Mouse (Mus musculus): Measurements from ENCODE around the gene Pgap2.

Gene Pgap2

GRCm38 (mm10) chr7:102239591-102239990, 29.6 kb downstream of the Pgap2 start:
- DNase-seq (ENCODE audit: low read depth, low spot score), result no peak

- DNase-seq (ENCODE audit: low read depth, low spot score), result no peak
Observed at GRCm38 (mm10) chr7:102242371-102242770, 32.4 kb downstream of the Pgap2 start.

GRCm38 (mm10) chr7:102242917-102243316, 32.9 kb downstream of the Pgap2 start:
- no peak for DNase-seq (ENCODE audit: low read depth, low spot score)

- DNase-seq (ENCODE audit: low read depth, low spot score), result no peak
Observed at GRCm38 (mm10) chr7:102243870-102244269, 33.9 kb downstream of the Pgap2 start.

- no peak for DNase-seq (ENCODE audit: low read depth, low spot score)
Observed at GRCm38 (mm10) chr7:102244782-102245535, 35.0 kb downstream of the Pgap2 start.

GRCm38 (mm10) chr7:102245775-102246174, 35.8 kb downstream of the Pgap2 start:
- no peak for DNase-seq (ENCODE audit: low read depth, low spot score)

- DNase-seq (ENCODE audit: low read depth, low spot score), result no peak
Observed at GRCm38 (mm10) chr7:102246265-102246664, 36.3 kb downstream of the Pgap2 start.

GRCm38 (mm10) chr7:102246956-102247797, 37.2 kb downstream of the Pgap2 start:
- no peak for DNase-seq (ENCODE audit: low read depth, low spot score)

- DNase-seq (ENCODE audit: low read depth, low spot score), result no peak
Observed at GRCm38 (mm10) chr7:102248691-102249404, 38.8 kb downstream of the Pgap2 start.

- DNase-seq (ENCODE audit: low read depth, low spot score), result no peak
Observed at GRCm38 (mm10) chr7:102249531-102249895, 39.5 kb downstream of the Pgap2 start.

GRCm38 (mm10) chr7:102249896-102250630, 40.1 kb downstream of the Pgap2 start:
- DNase-seq (ENCODE audit: low read depth, low spot score), result no peak

- DNase-seq (ENCODE audit: low read depth, low spot score), result no peak
Observed at GRCm38 (mm10) chr7:102250631-102251214, 40.7 kb downstream of the Pgap2 start.

GRCm38 (mm10) chr7:102253631-102254030, 43.6 kb downstream of the Pgap2 start:
- DNase-seq (ENCODE audit: low read depth, low spot score), result no peak

GRCm38 (mm10) chr7:102255954-102256353, 45.9 kb downstream of the Pgap2 start, which contains the start of gene Rhog:
Gene Rhog (minus strand): TSS chr7:102256054.
- no peak for DNase-seq (ENCODE audit: low read depth, low spot score)

- no peak for DNase-seq (ENCODE audit: low read depth, low spot score)
Observed at GRCm38 (mm10) chr7:102256636-102257035, 46.6 kb downstream of the Pgap2 start.

GRCm38 (mm10) chr7:102258189-102258588, 48.2 kb downstream of the Pgap2 start:
- no peak for DNase-seq (ENCODE audit: low read depth, low spot score)

- DNase-seq (ENCODE audit: low read depth, low spot score), result no peak
Observed at GRCm38 (mm10) chr7:102258753-102259152, 48.7 kb downstream of the Pgap2 start.

- DNase-seq (ENCODE audit: low read depth, low spot score), result no peak
Observed at GRCm38 (mm10) chr7:102259716-102260479, 49.9 kb downstream of the Pgap2 start.

GRCm38 (mm10) chr7:102260518-102260917, 50.5 kb downstream of the Pgap2 start:
- DNase-seq (ENCODE audit: low read depth, low spot score), result no peak

- DNase-seq (ENCODE audit: low read depth, low spot score), result no peak
Observed at GRCm38 (mm10) chr7:102263020-102263419, 53.0 kb downstream of the Pgap2 start.
